Mouse (Mus musculus) lung, postnatal 36 days (tissue): ENCODE data around the gene Pmf1.

Source experiments
- DNase-seq: peaks from one replicate; pipeline ENCODE4 v3.0.0; 2022; ENCODE audit warnings: mixed read lengths

The Pmf1 gene

GRCm38 (mm10) chr3:88350732-88351131, 59.4 kb downstream of the Pmf1 start:
- no peak for DNase-seq
